Mouse (Mus musculus) embryonic fibroblast, embryonic 13.5 days (primary cell): ENCODE measurements at regions not wholly inside any gene's neighbourhood (a gene's known extent, or its start where the extent isn't known, plus 50 kb on each side); places are given as distances from the start of the nearest gene placed in this dataset.

Experiments
- CTCF ChIP-seq: IDR thresholded peaks from 2 replicates; pipeline ENCODE4 v1.5.1; 2011; ENCODE audit warnings: mild to moderate bottlenecking, control low read depth, low read length, moderate library complexity, borderline replicate concordance; ENCODE audit not compliant: insufficient read depth
- POLR2A ChIP-seq: IDR thresholded peaks from 2 replicates; pipeline ENCODE4 v1.6.1; 2011; ENCODE audit warnings: low read depth, mild to moderate bottlenecking, control low read depth, low read length, moderate library complexity

GRCm38 (mm10) chr12:71540279-71540678 lies 230.6 kb downstream of the Dact1 start:
- no peak for TF ChIP-seq CTCF
- TF ChIP-seq POLR2A: no peak
